Mouse (Mus musculus) layer of hippocampus, adult 8-10 months (tissue): ENCODE measurements around the gene Hist1h2bk. TPM values are rescaled to one million over a fixed set of nuclear protein-coding genes. Genes with fewer than 3 reads are reported as not detected.

Source experiments
- microRNA-seq, 2 experiments: library from miRNA; unstranded; fragments of <30 nt; microRNA quantifications; one replicate each; pipeline ENCODE4 v1.2.0; 2022
- total RNA-seq, 4 experiments: library from RNA; stranded (reverse); gene quantifications; 2 replicates each; pipeline ENCODE4 v1.2.4; 2022

Gene Hist1h2bk
- total RNA-seq, 4 experiments from 2014 or later = 10.4 to 18.1 (median 16.5) TPM

Small RNA genes within 50 kb of the gene (microRNA-seq; reads per million reads assigned to microRNA genes)
- 0 reads per million in 2 experiments for gene Gm26300
- 0 reads per million in 2 experiments for gene Gm44390
- gene Gm44486 = 0 reads per million in 2 experiments

Other genes with a start within 250 kb of the Hist1h2bk start
- 1 to 10 TPM in 1 of 4 experiments, not detected in 3; 3.2 TPM for gene Hist1h2an, start 248.7 kb upstream of the Hist1h2bk start, total RNA-seq
- 10 to 100 TPM in 1 of 4 experiments, 1 to 10 TPM in 3; 3.1 to 11.6 (median 5.9) TPM for gene Hist1h2bp, start 248.4 kb upstream of the Hist1h2bk start, total RNA-seq
- gene Hist1h2bq, start 225.7 kb upstream of the Hist1h2bk start, total RNA-seq = 10 to 100 TPM; 26.8 to 44.1 (median 30.6) TPM
- 10 to 100 TPM in 3 of 4 experiments, 1 to 10 TPM in 1; 5.0 to 27.3 (median 17.8) TPM for gene Hist1h2ao, start 225.4 kb upstream of the Hist1h2bk start, total RNA-seq
- 100 to 1,000 TPM; 180 to 291 (median 231) TPM for gene Hist1h4m, start 224.1 kb upstream of the Hist1h2bk start, total RNA-seq
- gene Hist1h4n, start 203.7 kb upstream of the Hist1h2bk start, total RNA-seq = 10 to 100 TPM in 3 of 4 experiments, not detected in 1; 11.4 to 41.9 (median 29.6) TPM
- gene Hist1h2ap, start 202.4 kb upstream of the Hist1h2bk start, total RNA-seq = 10 to 100 TPM in 2 of 4 experiments, not detected in 2; 10.6 to 18.9 TPM
- gene Hist1h2br, start 202.1 kb upstream of the Hist1h2bk start, total RNA-seq = 10 to 100 TPM; 26.6 to 44.1 (median 30.3) TPM
- 1 to 10 TPM; 1.9 to 4.5 (median 2.9) TPM for gene Zfp184, start 90.8 kb upstream of the Hist1h2bk start, total RNA-seq
- gene Pom121l2, start 54.7 kb upstream of the Hist1h2bk start, total RNA-seq = not detected
- under 1 TPM; 0.29 to 0.84 (median 0.56) TPM for gene Prss16, start 26.1 kb upstream of the Hist1h2bk start, total RNA-seq
- 10 to 100 TPM in 3 of 4 experiments, 1 to 10 TPM in 1; 6.5 to 26.2 (median 15.2) TPM for gene Hist1h2ah, start 302 bp upstream of the Hist1h2bk start, total RNA-seq
- gene Hist1h4i, start 5.5 kb downstream of the Hist1h2bk start, total RNA-seq = 10 to 100 TPM; 55.1 to 70.7 (median 60.0) TPM
- 10 to 100 TPM in 2 of 4 experiments, 1 to 10 TPM in 2; 8.2 to 12.2 (median 10.1) TPM for gene Hist1h2ag, start 7.1 kb downstream of the Hist1h2bk start, total RNA-seq
- gene Hist1h2bj, start 7.3 kb downstream of the Hist1h2bk start, total RNA-seq = 10 to 100 TPM; 10.8 to 15.9 (median 12.1) TPM
- gene Vmn1r188, start 48.6 kb downstream of the Hist1h2bk start, total RNA-seq = not detected
- gene Vmn1r189, start 70.0 kb downstream of the Hist1h2bk start, total RNA-seq = not detected
- gene Vmn1r191, start 148.1 kb downstream of the Hist1h2bk start, total RNA-seq = not detected
- gene Vmn1r192, start 155.3 kb downstream of the Hist1h2bk start, total RNA-seq = not detected
- gene Vmn1r193, start 187.3 kb downstream of the Hist1h2bk start, total RNA-seq = not detected
- gene Vmn1r194, start 208.3 kb downstream of the Hist1h2bk start, total RNA-seq = not detected
- gene Vmn1r195, start 234.7 kb downstream of the Hist1h2bk start, total RNA-seq = not detected